In the genomic region with DNA sequence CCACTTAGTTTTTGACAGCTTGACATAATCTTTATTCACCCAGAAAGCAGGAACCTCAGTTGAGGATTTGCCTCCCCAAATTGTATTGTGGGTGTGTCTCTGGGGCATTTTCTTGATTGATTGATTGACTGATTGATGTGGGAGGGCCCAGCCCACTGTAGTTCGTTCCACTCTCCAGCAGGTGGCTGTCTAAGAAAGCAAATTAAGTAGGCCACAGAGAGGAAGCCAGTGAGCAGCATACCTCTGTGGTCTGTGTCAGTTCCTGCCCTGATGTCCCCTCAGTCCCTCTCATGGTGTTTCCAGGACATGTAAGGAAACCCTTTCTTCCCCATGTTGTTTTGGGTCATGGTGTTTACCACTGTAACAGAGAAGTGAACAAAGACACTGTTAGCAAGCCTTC, we compare ENCODE assay signal across 8 mouse cellular contexts. TPM values are rescaled to one million over a fixed set of nuclear protein-coding genes. Genes with fewer than 3 reads are reported as not detected.
DNase-seq lines count a peak whose midpoint lies in the region; ATAC-seq and TF ChIP-seq lines count a peak whose summit lies in the region.

No protein-coding gene starts in this region.

- no peak overlapping the region for H3K4me3 ChIP-seq in neural tube, embryonic 15.5 days (replicated peaks)
- H3K4me3 ChIP-seq in embryonic fibroblast, embryonic 13.5 days (ENCODE audit: insufficient read depth, low read length) = no peak overlapping the region
- no peak overlapping the region for H3K4me3 ChIP-seq in intestine, embryonic 14.5 days (ENCODE audit: low read depth, low read length)
- H3K4me3 ChIP-seq in midbrain, embryonic 13.5 days (replicated peaks) = no peak overlapping the region

- no peak overlapping the region for H3K9ac ChIP-seq in neural tube, embryonic 15.5 days (replicated peaks)
- no peak overlapping the region for H3K9ac ChIP-seq in intestine, embryonic 14.5 days (ENCODE audit: low read length)
- no peak overlapping the region for H3K9ac ChIP-seq in midbrain, embryonic 13.5 days (replicated peaks)

- intact Hi-C loops in left cerebral cortex, postnatal 14 days (cut with DNase I) = no loop called here

- H3K27ac ChIP-seq in neural tube, embryonic 15.5 days (replicated peaks) = no peak overlapping the region
- no peak overlapping the region for H3K27ac ChIP-seq in embryonic fibroblast, embryonic 13.5 days (ENCODE audit: insufficient read depth, low read length)
- no peak overlapping the region for H3K27ac ChIP-seq in intestine, embryonic 14.5 days (ENCODE audit: low read depth)
- H3K27ac ChIP-seq in midbrain, embryonic 13.5 days = no peak overlapping the region

- peak; percentile 91 for TF ChIP-seq CTCF in Patski (IDR thresholded peaks at IDR 0.05)
- TF ChIP-seq CTCF in embryonic fibroblast, embryonic 13.5 days (IDR thresholded peaks at IDR 0.05; ENCODE audit: borderline replicate concordance, insufficient read depth, low read length) = peak; percentile 49; the same call in 1 of the 2 replicates

- no peak overlapping the region for H3K4me2 ChIP-seq in neural tube, embryonic 15.5 days
- H3K4me2 ChIP-seq in intestine, embryonic 14.5 days (ENCODE audit: low read length) = no peak overlapping the region
- no peak overlapping the region for H3K4me2 ChIP-seq in midbrain, embryonic 13.5 days (replicated peaks)

- no peaks in the 10 kb centered on the region for H3K9me3 ChIP-seq in neural tube, embryonic 15.5 days (replicated peaks)
- no peaks in the 10 kb centered on the region for H3K9me3 ChIP-seq in intestine, embryonic 14.5 days (ENCODE audit: control insufficient read depth, low read length)
- H3K9me3 ChIP-seq in midbrain, embryonic 13.5 days = no peaks in the 10 kb centered on the region

- H3K36me3 ChIP-seq in neural tube, embryonic 15.5 days = no peaks in the 10 kb centered on the region
- 0 out of 2 replicates have a peak, but pooled peaks cover 14% of the 10 kb centered on the region for H3K36me3 ChIP-seq in intestine, embryonic 14.5 days (ENCODE audit: control insufficient read depth, insufficient read depth, low read length)
- H3K36me3 ChIP-seq in midbrain, embryonic 13.5 days = no peaks in the 10 kb centered on the region

- in situ Hi-C loops in Patski (cut with MboI; ENCODE audit: low pct_unique_long_range_greater_than_20kb) = no loop called here

- no peak for ATAC-seq in neural tube, embryonic 15.5 days (ENCODE audit: low FRiP score)
- ATAC-seq in Patski = peak; percentile 69
- ATAC-seq in intestine, embryonic 14.5 days (replicated peaks; ENCODE audit: low FRiP score, low TSS enrichment, low read depth) = no peak
- peak; percentile 72; the same call in 1 of the 2 replicates for ATAC-seq in midbrain, embryonic 13.5 days

- CTCF ChIA-PET in Patski (lab: Charles Lee) = interaction anchor here (0.7 to 1.5 kb wide), 5 partner anchors 11 to 423 kb away, joined by 3 to 4 read pairs (median 3); no protein-coding TSS in a partner anchor

- DNase-seq in neural tube, embryonic 10.5 days (ENCODE audit: extremely low spot score, low spot score) = peak; percentile 31
- no peak for DNase-seq in Patski (ENCODE audit: low read depth, low spot score)
- peak; percentile 53 for DNase-seq in intestine, embryonic 14.5 days (ENCODE audit: low spot score)
- DNase-seq in left cerebral cortex, postnatal 14 days (ENCODE audit: low spot score in 2 of 2) = peak; percentile 17 to 35
- peak; percentile 24 to 32 for DNase-seq in thymus, postnatal 36 days

- no peaks in the 10 kb centered on the region for H3K27me3 ChIP-seq in neural tube, embryonic 15.5 days (replicated peaks)
- no peaks in the 10 kb centered on the region for H3K27me3 ChIP-seq in Patski
- no peaks in the 10 kb centered on the region for H3K27me3 ChIP-seq in intestine, embryonic 14.5 days (replicated peaks; ENCODE audit: control insufficient read depth, insufficient read depth, low read length)
- H3K27me3 ChIP-seq in midbrain, embryonic 13.5 days = no peaks in the 10 kb centered on the region

- TF ChIP-seq POLR2A in embryonic fibroblast, embryonic 13.5 days (IDR thresholded peaks at IDR 0.05; ENCODE audit: low read depth, low read length) = no peak

- POLR2A ChIA-PET in Patski (lab: Charles Lee) = no interaction called here

- WGBS in neural tube, embryonic 15.5 days = 21% methylated on average over 1 of the region's 1 CpGs
- 11% methylated on average over 1 of the region's 1 CpGs for WGBS in intestine, embryonic 14.5 days
- WGBS in midbrain, embryonic 13.5 days = 5% methylated on average over 1 of the region's 1 CpGs

- H3K4me1 ChIP-seq in neural tube, embryonic 15.5 days = no peaks in the 10 kb centered on the region
- no peaks in the 10 kb centered on the region for H3K4me1 ChIP-seq in embryonic fibroblast, embryonic 13.5 days (ENCODE audit: control insufficient read depth, insufficient read depth, low read length)
- H3K4me1 ChIP-seq in intestine, embryonic 14.5 days (replicated peaks; ENCODE audit: control insufficient read depth, insufficient read depth, low read length) = no peaks in the 10 kb centered on the region
- H3K4me1 ChIP-seq in midbrain, embryonic 13.5 days (replicated peaks) = no peaks in the 10 kb centered on the region

RNA-seq across cellular contexts. Expression of gene Pde4d, which starts 59.2 kb away (rescaled TPM):
- polyA plus RNA-seq in neural tube, embryonic 15.5 days (2015; fragmentation: Nextera tagmentation; extraction: Ambion mirVana) = 20.7 and 22.8 TPM in 2 replicates
- 3.4 TPM for polyA plus RNA-seq in Patski (2021)
- 26.9 and 37.0 TPM in 2 replicates for polyA plus RNA-seq in embryonic fibroblast, embryonic 13.5 days (2011; ENCODE audit: insufficient read length, low read depth, missing spikeins)
- polyA plus RNA-seq in intestine, embryonic 14.5 days (2014; fragmentation: Nextera tagmentation; extraction: Ambion mirVana) = 18.6 and 20.6 TPM in 2 replicates
- total RNA-seq in left cerebral cortex, postnatal 14 days (2021) = 100 to 1,000 TPM; 103 to 116 TPM
- polyA plus RNA-seq in midbrain, embryonic 13.5 days (2015; fragmentation: Nextera tagmentation; extraction: Ambion mirVana) = 18.3 and 19.7 TPM in 2 replicates

Comparison
In these comparisons a context has a peak if more than half of its experiments do, and no peak if none do; other contexts are left out.
1. ATAC-seq: peak in Patski (single experiment) and midbrain, embryonic 13.5 days (single experiment); none in neural tube, embryonic 15.5 days (single experiment) and intestine, embryonic 14.5 days (single experiment).